Mouse (Mus musculus): Measurements from ENCODE around the gene Tfrc.

Tfrc gene

DNA sequence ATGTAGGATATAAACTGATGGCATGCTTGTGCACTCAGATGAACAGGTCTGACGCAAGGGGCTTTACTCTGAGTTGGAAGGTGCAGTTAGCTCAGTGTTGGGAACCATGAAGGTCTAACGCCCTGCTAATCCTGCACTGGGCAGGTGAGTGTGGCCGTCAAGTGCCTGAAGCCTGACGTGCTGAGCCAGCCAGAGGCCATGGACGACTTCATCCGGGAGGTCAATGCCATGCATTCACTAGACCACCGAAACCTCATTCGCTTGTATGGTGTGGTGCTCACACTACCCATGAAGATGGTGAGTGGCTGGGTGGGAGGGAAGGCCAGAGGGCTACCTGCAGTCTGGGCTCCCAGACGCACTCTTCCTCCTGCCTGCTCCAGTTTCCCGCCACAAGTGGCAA lies 60.5 kb downstream of the Tfrc start:
- DNase-seq (ENCODE audit: low spot score), result no peak

DNA sequence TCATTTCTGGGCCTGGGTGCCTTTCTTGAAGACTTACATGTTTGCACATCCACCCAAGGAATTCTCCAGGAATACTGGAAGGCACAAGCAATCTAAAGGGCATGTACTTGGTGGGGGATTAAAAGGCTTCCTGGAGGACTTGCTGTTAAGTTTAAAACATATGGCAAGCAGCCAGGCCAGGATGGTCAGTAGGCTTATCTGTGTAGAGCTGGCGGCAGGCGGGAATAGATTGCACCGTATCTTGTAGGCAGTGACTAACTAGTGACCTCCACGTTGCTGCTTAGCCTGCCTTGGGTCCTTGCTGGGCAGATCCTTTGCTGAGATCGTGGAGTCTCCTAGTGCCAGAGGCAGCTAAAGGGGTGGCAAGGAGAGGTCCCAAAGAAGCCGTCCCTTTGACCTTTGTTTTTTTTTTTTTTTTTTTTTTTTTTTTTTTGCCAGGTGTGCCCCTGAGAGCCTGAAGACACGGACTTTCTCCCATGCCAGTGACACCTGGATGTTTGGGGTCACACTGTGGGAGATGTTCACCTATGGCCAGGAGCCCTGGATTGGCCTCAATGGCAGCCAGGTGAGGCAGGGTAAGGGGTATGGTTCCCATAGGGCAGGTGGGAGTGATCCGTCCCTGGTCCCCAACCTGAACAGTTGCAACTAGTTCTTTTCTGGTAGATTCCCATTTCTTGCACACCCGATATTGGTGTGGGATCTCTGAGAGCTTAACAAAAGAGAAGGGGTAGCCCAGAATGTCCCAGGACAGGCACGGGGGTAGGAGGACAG lies 61.8 kb downstream of the Tfrc start:
- no peak for DNase-seq (ENCODE audit: low spot score)

DNA sequence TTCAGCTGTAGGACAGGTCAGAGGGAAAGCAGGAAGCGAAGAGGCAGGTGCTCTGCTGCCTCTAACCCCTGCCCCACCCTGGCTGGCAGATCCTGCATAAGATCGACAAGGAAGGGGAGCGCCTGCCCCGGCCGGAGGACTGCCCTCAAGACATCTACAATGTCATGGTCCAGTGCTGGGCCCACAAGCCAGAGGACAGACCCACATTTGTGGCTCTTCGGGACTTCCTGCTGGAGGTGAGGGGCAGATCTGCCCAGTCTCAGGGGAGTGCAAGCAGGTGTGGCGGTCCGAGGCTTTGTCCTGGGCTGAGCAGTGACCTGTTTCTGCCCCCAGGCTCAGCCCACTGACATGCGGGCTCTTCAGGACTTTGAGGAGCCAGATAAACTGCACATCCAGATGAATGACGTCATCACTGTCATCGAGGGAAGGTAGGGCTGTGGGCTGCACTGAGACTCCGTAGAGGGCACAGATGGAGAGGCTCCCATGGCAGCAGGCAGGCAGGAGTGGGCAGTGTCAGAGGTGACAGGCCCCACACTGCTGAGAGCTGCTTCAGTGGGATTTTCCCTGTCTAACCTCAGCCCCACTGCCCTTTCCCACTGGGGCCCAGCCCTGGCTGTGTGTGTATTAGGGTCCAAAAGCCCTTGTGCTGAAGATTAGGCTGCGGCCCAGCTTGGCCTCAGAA lies 62.6 kb downstream of the Tfrc start:
- no peak for DNase-seq (ENCODE audit: low spot score)

DNA sequence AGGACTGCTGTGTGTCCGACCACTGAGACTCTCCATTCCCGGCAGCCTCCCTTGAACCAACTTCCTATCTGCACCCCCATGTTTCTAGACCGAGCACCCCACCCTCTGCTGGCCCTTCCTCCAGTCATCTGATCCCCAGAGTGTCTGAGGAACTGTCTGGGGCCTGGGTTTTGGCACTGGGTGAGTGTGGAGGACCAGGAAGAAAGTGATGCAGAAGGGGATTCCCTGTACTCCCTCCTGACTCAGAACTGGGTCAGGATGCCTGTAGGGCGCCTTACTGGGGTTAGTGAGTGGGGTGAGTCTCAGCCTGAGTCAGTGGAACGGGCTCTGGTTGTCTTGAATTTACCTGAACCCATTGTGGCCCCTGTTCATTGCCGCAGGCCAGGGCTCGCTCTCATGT lies 63.5 kb downstream of the Tfrc start:
- no peak for DNase-seq (ENCODE audit: low spot score)

DNA sequence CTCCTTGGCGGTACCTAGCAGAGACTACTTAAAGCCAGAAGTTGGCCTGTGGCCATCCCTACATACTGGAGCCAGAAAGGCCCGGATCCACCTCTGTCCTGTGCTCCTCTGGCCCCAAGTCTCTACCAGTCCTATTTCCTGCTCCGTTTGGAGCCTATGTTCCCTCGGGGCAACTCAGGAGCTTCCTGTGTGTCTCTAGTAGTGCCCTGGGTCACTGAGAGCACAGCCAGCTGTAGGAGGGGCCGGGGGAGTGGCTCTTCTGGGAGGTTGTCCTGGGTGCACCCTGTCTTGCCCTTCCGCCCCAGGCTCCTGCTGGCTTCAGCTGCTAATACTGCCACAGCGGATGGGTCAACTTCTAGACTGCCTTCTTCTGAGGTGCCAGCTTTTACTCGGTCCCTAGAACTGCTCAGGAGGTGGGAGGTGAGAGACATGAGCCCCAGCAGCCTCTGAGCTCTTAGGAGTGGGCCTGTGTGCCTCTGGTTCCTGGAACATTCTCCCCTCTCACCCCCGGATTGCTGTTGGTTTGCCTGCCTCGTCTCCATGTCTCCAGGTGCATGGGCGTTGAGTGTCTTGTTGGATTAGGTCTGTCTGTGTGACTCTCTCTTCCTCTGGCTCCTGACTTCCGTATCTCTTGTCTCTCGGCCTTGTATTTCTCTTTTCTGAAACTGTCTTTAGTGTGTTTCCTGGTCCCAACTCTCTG lies 64.3 kb downstream of the Tfrc start:
- DNase-seq (ENCODE audit: low spot score), result peak; percentile 75

DNA sequence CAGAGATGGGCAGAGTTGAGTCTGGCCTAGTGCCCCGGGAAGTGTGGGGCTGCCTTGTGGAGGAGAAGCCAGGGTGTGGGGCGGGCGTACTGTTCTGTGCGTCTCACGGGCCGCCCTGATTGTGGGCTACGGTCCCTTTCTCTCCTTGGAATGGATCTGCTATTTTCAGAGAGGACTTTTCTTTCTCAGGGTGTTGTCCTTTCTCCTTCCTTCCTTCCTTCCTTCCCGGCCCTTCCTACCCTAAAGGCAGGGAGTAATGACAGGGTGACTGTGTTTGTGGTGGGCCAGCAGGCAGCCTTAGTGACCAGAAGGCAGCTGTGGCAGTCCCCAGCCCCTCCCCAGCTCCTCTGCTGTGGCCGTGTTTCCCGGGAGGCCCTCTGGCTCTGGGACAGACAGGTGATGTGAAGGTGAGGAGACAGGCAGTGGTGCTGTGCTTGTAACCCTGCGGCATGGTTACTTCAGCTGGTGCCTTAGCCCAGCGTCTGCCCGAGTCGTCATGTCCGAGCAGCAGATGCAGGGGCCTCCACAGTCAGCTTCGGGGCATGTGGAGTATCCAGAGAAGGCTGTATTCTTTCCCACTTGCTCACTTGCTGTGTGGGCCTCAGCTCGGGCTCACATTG lies 65.5 kb downstream of the Tfrc start:
- no peak for DNase-seq (ENCODE audit: low spot score)

DNA sequence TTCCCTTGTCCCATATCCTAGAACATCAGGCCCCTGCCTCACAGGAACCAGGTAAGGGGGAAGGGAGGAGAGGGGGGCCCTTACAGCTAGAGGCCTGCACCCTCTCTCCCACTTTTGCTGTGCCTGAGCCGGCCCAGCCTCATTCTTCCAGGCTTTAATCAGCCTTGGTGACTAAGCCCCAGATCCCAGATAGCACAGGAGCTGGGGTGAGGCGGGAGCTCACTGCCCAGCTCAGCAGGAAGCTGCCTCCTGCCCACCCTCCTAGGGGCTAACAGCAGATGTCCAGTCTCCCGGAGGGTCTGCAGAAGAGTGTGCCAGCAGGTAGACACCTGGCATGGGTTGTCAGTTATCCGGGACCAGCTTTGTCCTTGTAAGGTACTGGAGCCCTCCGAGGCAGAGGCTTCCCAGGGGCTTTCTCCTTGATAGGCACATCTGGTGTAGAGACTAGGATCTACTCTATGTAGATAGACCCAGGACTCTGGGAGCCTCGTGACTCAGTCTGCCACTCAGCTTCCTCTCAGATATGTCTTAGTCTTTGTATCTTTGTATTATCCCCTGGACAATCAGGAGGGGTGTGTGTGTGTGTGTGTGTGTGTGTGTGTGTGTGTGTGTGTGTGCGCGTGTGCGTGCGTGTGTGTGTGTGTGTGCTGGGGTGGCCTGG lies 68.5 kb downstream of the Tfrc start:
- DNase-seq (ENCODE audit: low spot score), result no peak

DNA sequence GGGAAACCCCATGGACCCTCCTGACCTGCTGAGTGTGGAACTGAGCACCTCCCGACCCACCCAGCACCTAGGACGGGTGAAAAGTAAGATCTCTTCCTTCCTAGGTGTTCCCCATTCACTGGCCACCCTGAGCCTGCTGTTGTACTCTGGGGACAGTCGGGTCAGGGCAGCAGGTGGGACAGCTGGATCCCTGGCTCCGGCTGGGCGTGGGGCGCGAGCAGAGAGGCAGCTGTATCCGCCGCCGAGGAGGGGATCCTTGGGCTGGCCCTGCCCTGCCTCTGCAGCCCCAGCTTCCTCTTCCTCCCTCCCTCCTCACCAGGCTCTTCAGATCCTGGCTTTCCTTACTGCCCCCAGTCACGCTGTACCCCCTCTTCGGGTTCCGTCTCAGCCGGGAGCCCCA lies 69.2 kb downstream of the Tfrc start:
- DNase-seq (ENCODE audit: low spot score), result no peak

DNA sequence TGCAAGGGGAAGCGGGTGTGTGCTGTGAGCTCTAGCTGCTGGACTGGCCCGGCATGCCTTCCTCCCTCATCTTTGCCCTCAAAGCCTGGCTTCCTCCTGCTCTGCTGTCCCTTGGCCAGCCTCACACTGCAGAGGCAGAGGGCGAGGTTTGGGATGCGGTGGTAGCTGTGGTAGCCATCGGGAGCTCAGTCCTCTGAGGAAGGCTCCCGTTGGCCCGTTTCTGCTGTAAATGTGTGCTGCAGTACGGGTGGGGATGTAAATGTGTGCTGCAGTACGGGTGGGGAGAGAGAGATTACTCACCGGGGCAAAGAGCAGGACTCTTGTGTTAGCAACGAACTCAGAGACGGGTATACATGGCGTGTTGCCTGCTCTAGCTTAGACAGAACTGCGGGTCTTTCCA lies 70.1 kb downstream of the Tfrc start:
- no peak for DNase-seq (ENCODE audit: low spot score)

DNA sequence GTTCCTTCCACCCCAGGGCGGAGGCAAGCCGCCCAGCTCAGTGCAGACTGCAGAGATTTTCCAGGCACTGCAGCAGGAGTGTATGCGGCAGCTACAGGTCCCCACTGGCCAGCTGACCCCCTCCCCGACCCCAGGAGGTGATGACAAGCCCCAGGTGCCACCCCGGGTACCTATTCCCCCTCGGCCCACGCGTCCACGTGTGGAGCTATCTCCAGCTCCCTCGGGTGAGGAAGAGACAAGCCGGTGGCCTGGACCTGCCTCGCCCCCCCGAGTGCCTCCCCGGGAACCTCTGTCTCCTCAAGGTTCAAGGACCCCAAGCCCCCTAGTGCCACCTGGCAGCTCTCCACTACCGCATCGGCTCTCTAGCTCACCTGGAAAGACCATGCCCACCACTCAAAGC lies 71.3 kb downstream of the Tfrc start:
- DNase-seq (ENCODE audit: low spot score), result no peak

DNA sequence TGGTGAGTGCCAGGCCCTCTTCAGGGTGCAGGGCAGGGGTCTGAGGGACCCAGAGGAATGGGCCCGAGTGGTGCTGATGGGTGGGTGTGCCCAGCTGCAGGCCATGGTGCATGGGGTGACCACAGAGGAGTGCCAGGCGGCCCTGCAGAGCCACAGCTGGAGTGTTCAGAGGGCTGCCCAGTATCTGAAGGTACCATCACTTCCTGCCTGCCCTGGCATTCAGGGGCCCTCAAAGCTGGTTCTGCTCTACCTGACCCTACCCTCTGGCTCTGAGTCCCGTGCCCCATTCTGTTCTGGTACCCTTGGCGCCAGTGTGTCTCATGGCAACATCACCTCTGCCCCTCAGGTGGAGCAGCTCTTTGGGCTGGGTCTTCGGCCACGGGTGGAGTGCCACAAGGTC lies 72.1 kb downstream of the Tfrc start:
- no peak for DNase-seq (ENCODE audit: low spot score)

DNA sequence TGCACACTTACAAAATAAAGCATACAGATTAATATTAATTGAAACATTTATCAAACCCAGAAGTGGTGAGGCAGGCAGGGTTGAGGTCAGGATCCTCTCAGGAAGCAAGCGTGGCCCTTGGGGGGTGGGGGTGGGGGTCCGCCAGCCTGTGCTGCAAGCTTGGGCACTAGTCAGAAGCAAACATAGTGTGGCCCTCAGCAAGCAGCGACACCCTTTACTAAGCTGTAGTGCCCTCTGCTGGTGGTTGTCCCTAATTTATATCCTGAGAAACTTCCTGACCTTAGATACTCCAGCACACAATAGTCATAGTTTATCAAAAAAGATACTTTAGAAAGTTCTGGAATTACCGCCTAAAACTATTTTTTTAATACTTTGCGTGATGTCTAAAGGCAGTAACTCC lies 73.5 kb downstream of the Tfrc start:
- DNase-seq (ENCODE audit: low spot score), result peak; percentile 82
